Mouse (Mus musculus): ENCODE data around the gene Mars2. TPM values are rescaled to one million over a fixed set of nuclear protein-coding genes. Genes with fewer than 3 reads are reported as not detected.

Mars2 gene
- polyA plus RNA-seq, 1 experiment, result 1.8 TPM

DNA sequence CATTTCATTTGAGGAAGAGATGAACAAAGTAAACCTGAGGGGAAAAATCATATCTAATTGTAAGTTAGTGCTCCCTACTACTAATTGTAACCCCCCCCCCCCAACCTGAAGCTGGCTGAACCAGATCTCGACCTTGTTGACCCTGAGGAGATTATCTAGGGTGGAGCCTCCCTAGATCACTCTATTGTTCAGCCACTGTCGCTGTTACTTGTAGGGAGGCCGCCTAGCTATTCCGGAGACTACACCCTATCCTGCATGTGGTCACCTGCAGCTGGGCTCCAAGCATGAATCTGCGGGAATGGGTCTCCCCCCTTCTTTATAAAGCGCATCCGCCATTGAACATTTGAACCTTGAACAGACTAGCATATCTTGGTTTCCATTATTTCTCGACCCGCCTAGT lies 42.1 kb downstream of the Mars2 start:
- Histone ChIP-seq H3K4me1 (ENCODE audit: control insufficient read depth, insufficient read depth, low read length) (no peaks in the 10 kb centered on the region), H3K4me3 (ENCODE audit: control insufficient read depth, low read depth, low read length) (no peak overlapping the region), H3K27me3 (ENCODE audit: control insufficient read depth, insufficient read depth, low read length) (no peaks in the 10 kb centered on the region), H3K36me3 (ENCODE audit: control insufficient read depth, insufficient read depth, low read length) (no peaks in the 10 kb centered on the region; the same call in 1 of the 2 replicates), H3K27ac (ENCODE audit: control insufficient read depth, insufficient read depth, low read depth, low read length) (no peak overlapping the region)
- TF ChIP-seq POLR2A (IDR thresholded peaks at IDR 0.05; ENCODE audit: control insufficient read depth, low read depth, low read length) (no peak), CTCF (IDR thresholded peaks at IDR 0.05; ENCODE audit: control insufficient read depth, insufficient read depth, insufficient replicate concordance, low read depth, low read length) (no peak)

Other genes starting within 250 kb of the Mars2 start
- gene Sf3b1, start 209.7 kb upstream of the Mars2 start, polyA plus RNA-seq (2012; rRNA removed), result 22.3 and 27.6 TPM in 2 replicates
- gene Coq10b, start 184.4 kb upstream of the Mars2 start, polyA plus RNA-seq (2012; rRNA removed), result 16.0 and 20.5 TPM in 2 replicates
- gene Hspe1, start 149.0 kb upstream of the Mars2 start, polyA plus RNA-seq (2012; rRNA removed), result 15.7 and 17.2 TPM in 2 replicates
- 10.3 and 12.8 TPM in 2 replicates for gene Hspd1, start 148.9 kb upstream of the Mars2 start, polyA plus RNA-seq (2012; rRNA removed)
- gene Mob4, start 105.9 kb upstream of the Mars2 start, polyA plus RNA-seq (2012; rRNA removed), result 3.7 and 4.2 TPM in 2 replicates
- gene Rftn2, start 10.4 kb upstream of the Mars2 start, polyA plus RNA-seq (2012; rRNA removed), result 7.0 and 8.1 TPM in 2 replicates
- gene Boll, start 126.3 kb downstream of the Mars2 start, polyA plus RNA-seq (2012; rRNA removed), result 151 and 152 TPM in 2 replicates
- gene Plcl1, start 168.7 kb downstream of the Mars2 start, polyA plus RNA-seq (2012; rRNA removed), result 0.21 and 0.38 TPM in 2 replicates